Mouse (Mus musculus) gonadal fat pad, adult 2 months (tissue): ENCODE results near the gene Etl4. TPM values are rescaled to one million over a fixed set of nuclear protein-coding genes. Genes with fewer than 3 reads are reported as not detected.

Experiments used
- DNase-seq: peaks from one replicate; pipeline ENCODE4 v3.0.0-alpha.2; 2012; ENCODE audit warnings: low read depth
- polyA plus RNA-seq: library from polyadenylated mRNA; depleted of rRNA; stranded (reverse); fragments of >200 nt; gene quantifications from 2 replicates; pipeline ENCODE4 v1.2.3, GENCODE M21; 2012

Gene Etl4
- polyA plus RNA-seq, 1 experiment, result 25.9 TPM

DNA sequence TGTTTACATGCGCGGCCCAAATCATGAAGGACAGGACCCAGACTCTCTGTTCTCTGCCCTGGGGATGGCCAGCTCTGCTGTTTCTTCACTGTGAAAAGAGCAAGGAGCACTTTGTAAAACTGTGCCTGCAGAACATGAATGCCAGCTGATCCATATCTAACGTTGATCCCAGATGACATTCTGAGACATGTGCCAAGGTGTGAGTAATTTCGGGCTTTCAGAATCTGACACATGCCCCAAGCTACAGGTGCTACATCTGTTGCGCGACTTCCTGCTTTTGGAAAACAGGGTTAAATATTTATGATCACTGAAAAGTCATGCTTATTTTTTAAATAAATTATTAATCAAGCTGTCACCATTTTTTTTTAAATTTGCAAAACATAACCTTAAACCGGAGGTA, 801.0 kb downstream of the Etl4 start:
- DNase-seq, result peak; percentile 71

DNA sequence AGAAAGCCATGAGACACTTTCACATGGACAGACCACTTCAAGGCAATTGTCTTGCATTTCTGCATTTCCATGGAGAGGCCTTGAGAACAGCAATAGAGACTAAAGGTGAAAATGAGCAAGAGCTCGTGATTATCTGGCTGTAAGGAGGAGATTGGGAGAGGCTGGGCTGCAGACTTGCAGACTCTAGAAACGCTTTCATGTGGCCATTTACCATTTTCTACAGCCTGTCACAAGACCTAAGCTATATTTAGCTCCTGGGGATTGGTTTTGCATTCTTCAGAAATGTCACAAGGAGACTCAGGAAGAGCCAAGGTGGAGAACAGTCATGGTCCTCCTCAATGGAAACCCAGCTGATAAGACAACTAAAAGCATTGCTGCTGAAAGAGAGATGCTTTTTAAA, 801.4 kb downstream of the Etl4 start:
- no peak for DNase-seq

- no peak for DNase-seq
These were observed 809.5 kb downstream of the Etl4 start for GRCm38 (mm10) chr2:20719105-20719504.

DNA sequence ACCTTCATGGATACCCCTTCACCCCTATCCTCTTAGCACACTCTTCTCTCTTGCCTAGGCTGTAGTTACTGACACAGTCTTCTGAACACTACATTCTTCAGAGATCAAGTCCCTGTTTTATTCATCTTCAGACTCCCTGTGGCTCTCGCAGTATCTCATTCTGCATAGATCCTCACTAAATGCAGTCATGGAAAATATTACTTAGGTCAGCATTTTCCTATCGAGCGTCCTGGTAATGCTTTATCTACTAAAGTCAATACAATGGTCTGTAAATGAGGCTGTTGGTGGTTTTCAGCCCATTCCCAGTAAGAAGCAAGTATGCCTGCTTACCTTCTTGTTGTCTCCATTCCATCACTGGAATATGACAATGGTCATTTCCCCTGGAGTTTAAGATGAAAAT, 811.5 kb downstream of the Etl4 start:
- no peak for DNase-seq

- DNase-seq, result no peak
These were observed 812.8 kb downstream of the Etl4 start for GRCm38 (mm10) chr2:20722165-20722991.

- no peak for DNase-seq
These were observed 814.6 kb downstream of the Etl4 start for GRCm38 (mm10) chr2:20723990-20724745.

- no peak for DNase-seq
These were observed 817.4 kb downstream of the Etl4 start for GRCm38 (mm10) chr2:20726974-20727373.

GRCm38 (mm10) chr2:20727752-20728438, 818.3 kb downstream of the Etl4 start:
- no peak for DNase-seq

GRCm38 (mm10) chr2:20735444-20735843, 825.9 kb downstream of the Etl4 start:
- DNase-seq, result no peak

GRCm38 (mm10) chr2:20736324-20737015, 826.9 kb downstream of the Etl4 start:
- DNase-seq, result no peak

DNA sequence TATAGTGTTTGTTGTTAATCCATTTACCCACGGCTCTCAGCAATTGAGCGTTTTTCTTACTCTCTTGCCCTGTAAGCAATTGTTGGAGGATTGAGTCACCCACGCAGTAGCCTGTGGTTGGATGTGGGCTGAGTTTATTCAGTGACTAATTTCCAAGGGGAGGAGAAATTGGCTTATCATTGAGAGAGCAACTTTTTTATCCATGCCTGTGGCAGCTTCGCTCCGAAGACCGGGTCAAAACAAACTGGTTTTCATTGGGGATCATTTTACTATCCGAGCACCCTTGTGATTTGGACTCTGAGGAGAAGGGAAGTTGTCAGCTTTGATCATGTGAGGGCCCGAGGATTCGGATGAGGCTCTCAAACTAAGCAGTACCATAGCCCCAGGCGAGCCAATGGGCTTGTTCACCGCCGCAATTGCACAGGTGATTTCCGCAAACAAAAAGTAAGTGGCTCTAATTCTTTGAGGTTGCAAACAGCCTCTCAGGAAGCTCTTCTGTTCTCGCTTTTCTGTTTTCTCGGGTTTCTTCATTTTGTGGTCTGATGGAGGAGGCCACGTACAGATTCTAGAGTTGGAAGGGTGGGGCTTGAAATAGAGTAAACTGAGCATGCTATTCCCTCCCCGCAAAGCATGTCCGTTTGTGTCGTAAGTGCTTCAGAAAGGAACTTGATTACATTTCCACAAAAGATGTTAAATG, 827.7 kb downstream of the Etl4 start:
- peak; percentile 60 for DNase-seq

- DNase-seq, result no peak
These were observed 828.3 kb downstream of the Etl4 start for GRCm38 (mm10) chr2:20737837-20738236.

DNA sequence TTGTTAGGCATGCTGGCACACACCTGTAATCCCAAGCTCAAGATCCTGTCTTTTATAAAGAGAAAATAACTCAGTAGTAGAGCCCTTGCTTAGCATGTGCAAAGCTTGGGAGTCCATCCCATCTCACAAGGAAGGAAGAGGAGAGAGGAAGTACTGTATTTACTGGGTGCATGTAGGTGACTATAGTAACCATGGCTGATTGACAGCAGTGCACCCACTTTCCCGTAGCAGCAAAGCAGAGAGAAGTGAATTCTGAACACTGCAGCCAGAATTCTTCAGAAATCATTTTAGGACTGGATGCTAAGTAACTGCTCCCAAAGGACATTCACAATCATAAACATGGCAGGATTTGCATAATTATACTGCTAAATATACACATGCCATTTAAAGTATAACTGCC, 838.1 kb downstream of the Etl4 start:
- DNase-seq, result no peak

GRCm38 (mm10) chr2:20748481-20748880, 838.9 kb downstream of the Etl4 start:
- no peak for DNase-seq

- no peak for DNase-seq
These were observed 840.1 kb downstream of the Etl4 start for GRCm38 (mm10) chr2:20749687-20750086.

DNA sequence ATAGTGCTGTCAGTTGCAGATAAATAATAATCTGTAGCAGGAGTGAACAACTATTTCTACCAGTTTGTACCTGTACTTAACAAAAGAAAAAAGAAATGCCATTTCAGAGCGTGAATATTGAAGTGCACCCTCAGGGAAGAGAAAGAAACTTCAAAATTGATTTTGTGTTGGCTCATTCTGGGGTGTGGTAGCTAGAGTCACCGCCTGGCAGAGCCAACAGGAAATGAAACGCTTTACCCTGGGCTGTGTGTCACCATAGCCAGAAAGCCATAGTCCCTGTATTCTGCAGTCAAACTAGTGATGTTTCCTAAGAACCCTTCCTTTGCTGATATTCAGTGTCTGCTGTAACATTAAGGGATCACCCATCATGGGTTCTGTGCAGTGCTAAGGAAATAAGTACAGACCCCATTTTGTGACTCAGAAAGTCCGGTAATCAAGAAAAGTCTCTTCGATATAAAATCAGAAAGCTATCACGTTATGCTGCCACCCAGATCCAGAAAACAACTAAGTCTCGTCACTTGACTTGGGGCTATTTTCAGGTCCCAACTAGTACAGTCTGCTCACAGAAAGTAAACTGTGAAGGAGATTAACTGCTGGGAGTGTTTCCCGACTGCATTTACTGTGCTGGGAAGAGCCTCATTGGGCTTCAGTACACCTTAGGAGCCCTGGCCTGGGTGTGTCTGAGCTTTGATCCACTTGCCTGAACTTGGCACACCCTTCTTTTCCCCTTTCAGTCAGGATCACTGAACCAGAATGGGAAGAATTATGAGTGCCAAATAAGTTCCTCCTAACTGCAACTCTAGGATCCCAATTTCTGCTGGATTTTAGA, 843.9 kb downstream of the Etl4 start:
- DNase-seq, result no peak

DNA sequence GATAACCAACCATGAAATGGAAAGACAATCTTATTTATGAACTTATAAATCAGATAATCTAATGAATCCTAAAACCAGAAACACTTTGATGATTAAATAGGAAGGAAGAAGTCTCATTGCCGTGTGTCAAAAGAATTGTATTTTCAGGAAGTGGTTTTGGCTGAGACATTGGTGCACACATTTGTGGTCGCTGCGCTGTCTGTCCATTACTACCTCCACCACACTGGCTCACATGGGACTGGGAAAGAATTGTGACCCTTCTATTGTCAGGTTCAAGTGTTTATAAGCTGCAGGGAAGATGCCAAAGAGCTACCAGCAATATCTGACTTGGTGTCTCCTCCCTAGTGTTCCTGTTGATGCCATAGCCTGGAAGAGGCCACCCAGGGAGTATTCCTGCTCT, 847.4 kb downstream of the Etl4 start:
- no peak for DNase-seq

GRCm38 (mm10) chr2:20759045-20759662, 849.6 kb downstream of the Etl4 start:
- DNase-seq, result no peak

DNA sequence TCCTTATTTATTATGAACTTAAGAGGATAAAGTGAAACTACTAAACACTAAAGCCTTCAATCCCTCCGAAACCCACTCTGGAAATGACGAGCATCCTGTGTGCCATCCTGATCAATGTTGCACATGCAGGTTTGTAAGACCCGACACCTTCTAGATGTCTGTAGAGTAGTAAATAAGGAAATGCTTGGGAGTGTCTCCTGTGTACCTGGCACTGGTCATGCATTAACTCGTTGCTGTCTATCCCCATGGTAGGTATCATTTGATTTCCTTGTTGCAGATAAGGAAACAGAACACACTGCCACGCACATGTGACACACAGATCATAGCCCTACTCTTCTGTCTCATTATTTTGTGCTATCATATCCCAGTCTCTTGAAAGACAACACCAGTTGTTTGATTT, 851.7 kb downstream of the Etl4 start:
- no peak for DNase-seq

GRCm38 (mm10) chr2:20761751-20762150, 852.2 kb downstream of the Etl4 start:
- DNase-seq, result no peak
